Mouse (Mus musculus) testis, adult 2 months (tissue): Measurements from ENCODE around the gene Mapkapk5. TPM values are rescaled to one million over a fixed set of nuclear protein-coding genes. Genes with fewer than 3 reads are reported as not detected.

Experiments used
- H3K27ac ChIP-seq: fragments of 200-500 bp; 2 replicates; pipeline ENCODE4 v1.5.1; 2012; ENCODE audit warnings: low read depth, low read length; ENCODE audit not compliant: control insufficient read depth, insufficient read depth
- H3K27me3 ChIP-seq: fragments of 200-500 bp; 2 replicates; pipeline ENCODE4 v1.6.1; 2012; ENCODE audit warnings: mild to moderate bottlenecking, low read length, moderate library complexity; ENCODE audit not compliant: control insufficient read depth, insufficient read depth
- H3K36me3 ChIP-seq: fragments of 200-500 bp; 2 replicates; pipeline ENCODE4 v1.6.1; 2012; ENCODE audit warnings: mild to moderate bottlenecking, low read length; ENCODE audit not compliant: control insufficient read depth, insufficient read depth
- H3K4me1 ChIP-seq: fragments of 200-500 bp; 2 replicates; pipeline ENCODE4 v1.6.1; 2012; ENCODE audit warnings: low read length; ENCODE audit not compliant: control insufficient read depth, insufficient read depth
- H3K4me3 ChIP-seq: fragments of 200-500 bp; 2 replicates; pipeline ENCODE4 v1.5.1; 2012; ENCODE audit warnings: low read depth, mild to moderate bottlenecking, low read length, moderate library complexity, mixed read lengths; ENCODE audit not compliant: control insufficient read depth
- CTCF ChIP-seq: fragments of 200-500 bp; IDR thresholded peaks from 2 replicates; pipeline ENCODE4 v1.5.1; 2012; ENCODE audit warnings: low read depth, mild to moderate bottlenecking, inconsistent platforms, low read length, moderate library complexity; ENCODE audit not compliant: control insufficient read depth, insufficient read depth, insufficient replicate concordance
- POLR2A ChIP-seq: fragments of 200-500 bp; IDR thresholded peaks from 2 replicates; pipeline ENCODE4 v1.6.1; 2012; ENCODE audit warnings: low read depth, mild to moderate bottlenecking, inconsistent platforms, low read length, moderate library complexity; ENCODE audit not compliant: control insufficient read depth
- polyA plus RNA-seq: library from polyadenylated mRNA; depleted of rRNA; stranded (reverse); fragments of >200 nt; gene quantifications from 2 replicates; pipeline ENCODE4 v1.2.3, GENCODE M21; 2012

Mapkapk5 gene
- polyA plus RNA-seq, 1 experiment, result 28.4 TPM

- Histone ChIP-seq H3K4me1 (no peaks in the 10 kb centered on the region), H3K36me3 (no peaks in the 10 kb centered on the region), H3K27me3 (no peaks in the 10 kb centered on the region), H3K27ac (no peak overlapping the region), H3K4me3 (no peak overlapping the region)
- TF ChIP-seq CTCF, result no peak
- no peak for TF ChIP-seq POLR2A
Measured at GRCm38 (mm10) chr5:121575867-121576266, 30.2 kb upstream of the Mapkapk5 start.

- Histone ChIP-seq H3K36me3 (no peaks in the 10 kb centered on the region), H3K4me3 (no peak overlapping the region), H3K27ac (no peak overlapping the region), H3K4me1 (no peaks in the 10 kb centered on the region), H3K27me3 (no peaks in the 10 kb centered on the region)
- TF ChIP-seq CTCF (no peak), POLR2A (no peak)
Measured at GRCm38 (mm10) chr5:121574145-121574544, 28.4 kb upstream of the Mapkapk5 start.

- Histone ChIP-seq H3K27ac (no peak overlapping the region), H3K4me3 (no peak overlapping the region), H3K36me3 (no peaks in the 10 kb centered on the region), H3K4me1 (no peaks in the 10 kb centered on the region), H3K27me3 (no peaks in the 10 kb centered on the region)
- TF ChIP-seq POLR2A (no peak), CTCF (no peak)
Measured at GRCm38 (mm10) chr5:121570787-121571186, 25.1 kb upstream of the Mapkapk5 start.

GRCm38 (mm10) chr5:121569881-121570420 is 24.2 kb upstream of the Mapkapk5 start:
- TF ChIP-seq CTCF (no peak), POLR2A (no peak)
- Histone ChIP-seq H3K27ac (no peak overlapping the region), H3K4me3 (no peak overlapping the region), H3K36me3 (no peaks in the 10 kb centered on the region), H3K4me1 (no peaks in the 10 kb centered on the region), H3K27me3 (no peaks in the 10 kb centered on the region)

GRCm38 (mm10) chr5:121566035-121566681 is 20.5 kb upstream of the Mapkapk5 start:
- Histone ChIP-seq H3K27me3 (no peaks in the 10 kb centered on the region), H3K27ac (no peak overlapping the region), H3K36me3 (no peaks in the 10 kb centered on the region), H3K4me3 (no peak overlapping the region), H3K4me1 (peaks cover 6% of the 10 kb centered on the region)
- TF ChIP-seq POLR2A (no peak), CTCF (no peak)

GRCm38 (mm10) chr5:121564468-121564895 is 18.8 kb upstream of the Mapkapk5 start:
- TF ChIP-seq CTCF (peak; percentile 97), POLR2A (no peak)
- H3K4me1 ChIP-seq, result peaks cover 6% of the 10 kb centered on the region
- H3K36me3 ChIP-seq, result no peaks in the 10 kb centered on the region
- peak overlapping the region; percentile 9 for H3K4me3 ChIP-seq
- no peaks in the 10 kb centered on the region for H3K27me3 ChIP-seq
- H3K27ac ChIP-seq, result no peak overlapping the region

GRCm38 (mm10) chr5:121562436-121562835 is 16.7 kb upstream of the Mapkapk5 start:
- Histone ChIP-seq H3K36me3 (no peaks in the 10 kb centered on the region), H3K27ac (no peak overlapping the region), H3K4me1 (peaks cover 6% of the 10 kb centered on the region), H3K4me3 (no peak overlapping the region), H3K27me3 (no peaks in the 10 kb centered on the region)
- TF ChIP-seq CTCF (no peak), POLR2A (no peak)

GRCm38 (mm10) chr5:121549196-121549595 is 3.5 kb upstream of the Mapkapk5 start:
- no peak for TF ChIP-seq CTCF
- no peak for TF ChIP-seq POLR2A
- Histone ChIP-seq H3K36me3 (no peaks in the 10 kb centered on the region), H3K4me1 (peaks cover 11% of the 10 kb centered on the region), H3K27me3 (no peaks in the 10 kb centered on the region), H3K27ac (no peak overlapping the region), H3K4me3 (no peak overlapping the region)
